Mouse (Mus musculus) adrenal gland, postnatal 10 days (tissue): Measurements from ENCODE around the gene Arhgap24. TPM values are rescaled to one million over a fixed set of nuclear protein-coding genes. Genes with fewer than 3 reads are reported as not detected.

Source experiments
- DNase-seq: peaks from one replicate; pipeline ENCODE4 v3.0.0; 2021; ENCODE audit warnings: mixed read lengths
- long read RNA-seq, 2 experiments: library from polyadenylated mRNA; stranded (forward); transcript quantifications; one replicate each; pipeline ENCODE4 v2.0.0; 2021
- total RNA-seq, 2 experiments: library from RNA; stranded (reverse); gene quantifications; 2 replicates each; pipeline ENCODE4 v1.2.3; 2021

Gene Arhgap24
- total RNA-seq, result 10 to 100 TPM; 16.0 to 17.7 TPM
- long read RNA-seq, experiment 1, partial matches to known transcripts, result 3 of 13 reads
- long read RNA-seq, experiment 1, other reads (novel, unspliced or antisense), result 2 of 13 reads
- long read RNA-seq, experiment 2, transcript Arhgap24-205 (8 exons, 2,853 nt), result minor isoform, 6 of 29 reads
- long read RNA-seq, experiment 2, transcript Arhgap24-204 (8 exons, 2,783 nt), result major isoform, 10 of 29 reads
- long read RNA-seq, experiment 2, transcript Arhgap24-203 (10 exons, 3,346 nt), result minor isoform, 6 of 29 reads
- long read RNA-seq, experiment 2, partial matches to known transcripts, result 2 of 29 reads
- long read RNA-seq, experiment 2, other reads (novel, unspliced or antisense), result 2 of 29 reads

DNA sequence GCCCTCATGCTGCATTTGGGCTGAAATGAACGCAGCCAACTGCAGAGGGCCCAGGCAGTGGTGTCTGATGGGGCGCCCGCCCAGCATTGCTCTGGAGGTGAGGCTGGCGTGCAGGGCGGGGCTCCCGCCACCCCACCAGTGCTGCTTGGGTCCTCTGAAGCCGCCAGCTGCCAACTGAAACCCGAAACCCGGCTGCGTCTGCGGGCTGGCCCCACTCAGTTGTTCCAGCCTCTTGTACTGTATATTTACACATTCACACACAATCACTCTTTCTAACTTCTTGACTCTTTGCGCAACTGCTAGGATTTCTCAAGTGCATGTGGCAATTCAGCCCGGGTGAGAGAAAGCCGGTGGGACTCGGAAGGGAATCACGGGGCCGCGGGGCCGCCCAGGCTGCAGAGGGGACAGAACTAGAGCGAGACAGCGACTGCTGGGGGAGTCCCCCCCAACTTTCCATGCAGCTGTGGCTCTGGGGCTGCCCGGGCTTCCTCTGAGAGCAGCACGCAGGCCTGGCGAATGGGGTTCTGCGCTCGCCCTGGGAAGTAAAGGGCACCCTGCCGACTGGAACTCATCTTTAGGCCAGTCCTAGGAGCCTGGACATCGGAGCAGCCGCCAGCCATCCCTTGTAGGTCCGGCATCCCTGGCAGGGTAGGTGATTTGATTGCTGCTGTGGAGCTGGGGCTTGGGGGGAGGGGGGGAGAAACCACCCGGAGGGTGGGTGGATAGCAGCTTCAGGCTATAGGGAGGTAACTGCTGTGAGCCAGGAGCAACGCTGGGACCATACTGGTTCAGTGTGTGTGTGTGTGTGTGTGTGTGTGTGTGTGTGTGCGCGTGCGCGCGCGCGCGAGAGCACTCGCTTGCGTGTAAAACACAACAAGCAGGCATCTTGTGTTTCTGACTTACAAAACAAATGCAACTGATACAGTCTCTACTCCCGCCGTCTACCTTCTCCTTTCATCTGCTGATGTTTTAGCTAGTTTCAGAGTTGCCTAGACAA, at the start of gene Arhgap24:
Arhgap24 (plus strand) TSS at position 177 of the 997 bp plus-strand sequence.
- peak; percentile 80 for DNase-seq

DNA sequence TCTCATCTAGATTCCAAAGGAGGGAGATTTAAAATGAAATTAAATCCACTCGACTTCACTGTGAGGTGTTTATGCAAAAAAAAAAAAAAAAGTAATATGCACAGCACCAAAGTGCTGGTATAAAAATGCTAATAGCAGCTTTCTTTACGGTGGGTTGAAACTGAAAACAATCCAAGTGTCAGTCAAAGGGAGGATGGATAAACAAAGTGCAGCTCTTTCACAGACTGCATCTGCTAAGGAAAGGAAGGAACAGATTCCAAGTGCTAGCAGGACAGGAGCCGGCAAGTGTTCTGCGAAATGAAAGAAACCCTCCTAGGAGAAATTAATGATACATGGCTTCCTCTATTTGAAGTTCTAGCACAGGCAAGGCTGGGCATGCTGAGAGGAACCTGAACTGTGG, 47.0 kb upstream of the Arhgap24 start:
- no peak for DNase-seq

DNA sequence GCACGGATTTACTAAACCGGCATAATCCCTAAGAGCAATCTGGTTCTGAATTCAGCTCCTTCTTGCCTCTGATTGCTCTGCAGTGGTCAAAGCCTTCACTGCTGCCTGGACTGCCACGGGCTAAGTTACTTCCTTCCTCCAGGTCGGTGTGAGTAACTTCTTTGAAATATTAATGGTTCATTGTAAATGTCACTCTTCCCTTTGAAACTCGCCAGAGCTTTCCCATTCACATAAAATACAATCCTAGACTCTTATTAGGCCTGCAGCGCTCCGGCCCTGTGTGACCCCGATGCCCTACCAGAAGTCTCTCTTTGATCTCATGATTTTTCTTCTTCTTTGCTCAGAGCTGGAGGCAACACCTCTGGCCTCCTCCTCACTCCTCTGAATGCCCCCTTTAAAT, 44.6 kb upstream of the Arhgap24 start:
- no peak for DNase-seq

DNA sequence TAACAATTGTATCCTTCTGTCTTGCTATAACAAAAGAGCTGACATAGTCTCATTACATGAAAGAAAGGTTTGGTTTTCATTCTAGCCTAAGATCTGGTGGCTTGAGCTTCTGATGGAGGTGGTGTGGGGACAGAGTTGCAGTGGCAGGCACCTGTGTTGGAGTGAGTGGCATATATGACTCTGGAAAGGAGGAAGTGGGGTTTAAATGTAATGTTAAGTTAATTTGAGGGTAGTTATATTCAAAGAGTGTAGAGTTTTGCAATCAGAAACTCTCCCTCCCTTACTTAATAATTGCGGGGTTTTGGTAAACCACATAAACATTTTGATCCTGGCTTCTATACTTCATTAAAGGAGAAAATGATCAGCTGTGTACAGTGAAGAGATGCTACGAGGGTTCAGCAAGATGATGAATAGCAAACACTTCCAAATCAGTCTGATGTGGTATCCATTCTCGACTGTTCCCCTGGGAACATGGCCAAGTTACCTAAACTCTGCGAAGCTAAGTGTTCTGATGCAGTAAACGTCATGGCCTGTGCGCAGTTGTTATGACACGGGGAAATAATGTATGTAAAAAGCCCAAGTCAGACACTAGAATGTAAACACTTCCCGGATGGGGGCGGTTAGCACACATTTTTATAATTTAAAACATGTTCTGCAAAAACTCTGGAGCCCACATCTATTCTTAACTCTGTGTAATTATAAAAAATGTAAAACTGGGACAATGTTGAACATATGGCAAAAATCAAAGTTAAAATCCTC, 41.9 kb upstream of the Arhgap24 start:
- DNase-seq, result no peak

- no peak for DNase-seq
Measured at GRCm38 (mm10) chr5:102447436-102447835, 33.8 kb upstream of the Arhgap24 start.

- no peak for DNase-seq
Measured at GRCm38 (mm10) chr5:102450897-102451296, 30.3 kb upstream of the Arhgap24 start.

DNA sequence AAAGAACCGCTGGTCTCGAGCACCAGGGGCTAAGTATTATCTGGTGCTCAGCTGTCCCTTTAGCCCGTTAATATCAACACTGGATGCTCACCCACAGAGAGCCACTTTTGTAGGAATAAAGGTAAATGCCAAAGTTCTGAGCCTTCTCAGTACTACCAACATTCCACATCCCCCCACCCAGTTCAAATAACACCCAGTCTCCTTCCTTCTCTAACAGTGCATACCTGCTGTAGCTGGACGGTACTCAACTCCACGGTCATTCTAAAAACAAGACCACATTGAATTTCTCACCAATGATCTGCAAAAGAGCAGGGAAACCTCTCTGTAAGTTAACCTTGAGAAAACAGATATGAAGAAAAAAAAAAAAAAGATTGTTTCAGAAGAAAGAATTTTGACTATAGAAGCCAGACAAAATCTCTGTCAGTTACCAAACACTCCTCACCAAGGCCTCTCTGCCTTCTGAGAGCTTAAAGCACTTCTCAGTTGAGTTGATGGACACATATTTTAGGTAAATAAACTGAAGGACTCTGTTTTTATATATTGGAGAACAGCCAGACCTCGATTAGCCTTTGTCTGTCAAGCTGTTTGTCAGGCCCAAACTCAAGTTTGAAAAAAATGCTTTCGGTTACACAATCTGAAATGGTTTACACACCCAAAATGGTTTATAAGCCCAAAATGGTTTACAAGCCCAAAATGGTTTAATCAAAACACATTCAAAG, 29.0 kb upstream of the Arhgap24 start:
- DNase-seq, result no peak

DNA sequence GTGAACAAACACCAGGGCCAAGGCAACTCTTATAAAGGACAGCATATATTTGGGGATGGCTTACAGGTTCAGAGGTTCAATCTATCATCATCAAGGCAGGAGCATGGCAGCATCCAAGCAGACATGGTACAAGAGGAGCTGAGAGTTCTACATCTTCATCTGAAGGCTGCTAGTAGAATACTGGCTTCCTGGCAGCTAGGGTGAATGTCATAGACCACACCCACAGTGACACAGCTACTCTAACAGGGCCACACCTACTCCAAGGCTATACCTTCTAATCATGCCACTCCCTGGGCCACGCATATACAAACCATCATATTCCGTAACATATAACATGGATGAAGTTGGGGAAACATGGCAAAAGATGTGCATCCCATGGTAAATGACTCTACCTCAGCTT, 27.9 kb upstream of the Arhgap24 start:
- DNase-seq, result no peak

DNA sequence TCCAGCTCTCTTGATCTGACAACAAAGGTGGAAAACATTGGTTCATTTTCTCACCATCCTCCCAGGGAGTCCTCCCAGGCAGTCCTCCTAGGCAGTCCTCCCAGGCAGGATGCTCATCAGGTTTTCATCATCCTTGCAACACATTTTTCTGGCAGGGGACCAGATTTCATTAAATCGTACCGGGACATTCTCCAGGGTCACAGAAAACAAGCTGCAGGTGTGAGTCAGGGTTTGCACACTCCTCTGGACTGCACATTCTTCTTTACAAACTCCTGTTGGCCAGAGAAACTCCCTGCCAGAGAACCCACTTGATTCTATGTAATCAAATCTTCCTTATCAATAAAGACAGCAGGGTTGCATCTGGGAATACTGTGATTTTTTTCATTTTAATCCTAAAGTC, 25.9 kb upstream of the Arhgap24 start:
- DNase-seq, result no peak

- DNase-seq, result peak; percentile 16
Measured at GRCm38 (mm10) chr5:102460452-102461197, 20.6 kb upstream of the Arhgap24 start.

- peak; percentile 40 for DNase-seq
Measured at GRCm38 (mm10) chr5:102462948-102463347, 18.2 kb upstream of the Arhgap24 start.

- no peak for DNase-seq
Measured at GRCm38 (mm10) chr5:102465372-102465771, 15.8 kb upstream of the Arhgap24 start.

- no peak for DNase-seq
Measured at GRCm38 (mm10) chr5:102468292-102468691, 12.9 kb upstream of the Arhgap24 start.

DNA sequence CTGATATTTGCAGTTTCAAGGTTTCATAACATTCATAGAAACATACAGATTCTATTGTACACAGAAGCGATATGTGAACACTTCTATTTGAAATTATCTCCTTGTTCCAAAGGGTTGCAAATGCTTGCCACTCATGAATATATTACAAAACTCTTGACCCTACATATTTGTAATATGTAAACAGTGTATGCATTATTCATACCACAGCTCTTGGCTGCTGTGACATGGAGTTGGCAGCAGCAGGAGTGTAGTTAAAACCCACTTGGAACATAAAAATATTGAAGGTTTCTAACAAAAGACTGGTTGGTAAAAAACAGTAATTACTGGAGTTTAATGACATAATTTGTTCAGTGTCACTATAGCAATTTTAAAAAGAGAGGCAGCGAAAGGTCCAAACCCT, 10.9 kb upstream of the Arhgap24 start:
- DNase-seq, result no peak

GRCm38 (mm10) chr5:102478076-102478475, 3.1 kb upstream of the Arhgap24 start:
- no peak for DNase-seq

DNA sequence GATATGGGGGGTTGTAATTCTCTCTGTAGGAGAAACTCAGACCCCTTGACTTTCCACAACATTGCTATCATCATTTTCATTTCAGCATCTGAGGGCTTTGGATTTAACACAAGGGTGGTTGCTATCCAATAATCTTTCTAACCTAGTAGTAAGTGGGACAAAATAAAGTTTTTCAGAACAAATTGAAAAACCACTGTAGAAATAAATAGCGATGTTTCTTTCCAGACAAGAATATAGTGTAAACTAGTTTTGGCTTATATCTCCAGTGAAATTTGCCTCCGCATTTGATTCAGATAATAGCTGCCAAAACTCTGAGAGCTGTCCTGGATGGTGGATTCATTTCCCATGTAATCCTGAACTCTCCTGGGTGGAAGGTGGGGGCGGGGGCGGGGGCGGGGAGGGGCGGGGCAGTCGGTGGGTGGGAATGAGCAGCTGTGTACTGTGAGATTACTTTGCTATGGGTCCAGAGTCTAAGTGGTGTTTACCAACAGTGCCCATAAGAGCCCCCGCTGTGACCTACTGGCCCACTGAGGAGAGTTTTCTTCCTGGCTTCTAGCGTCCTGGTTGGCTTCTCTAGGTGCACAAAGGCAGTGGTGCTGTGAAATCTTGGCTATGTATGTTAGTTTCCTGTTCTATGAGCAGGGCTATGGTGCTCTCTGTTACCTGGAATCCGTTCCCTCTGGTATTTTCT, 2.2 kb downstream of the Arhgap24 start:
- no peak for DNase-seq

- DNase-seq, result no peak
Measured at GRCm38 (mm10) chr5:102491554-102491953, 10.4 kb downstream of the Arhgap24 start.

DNA sequence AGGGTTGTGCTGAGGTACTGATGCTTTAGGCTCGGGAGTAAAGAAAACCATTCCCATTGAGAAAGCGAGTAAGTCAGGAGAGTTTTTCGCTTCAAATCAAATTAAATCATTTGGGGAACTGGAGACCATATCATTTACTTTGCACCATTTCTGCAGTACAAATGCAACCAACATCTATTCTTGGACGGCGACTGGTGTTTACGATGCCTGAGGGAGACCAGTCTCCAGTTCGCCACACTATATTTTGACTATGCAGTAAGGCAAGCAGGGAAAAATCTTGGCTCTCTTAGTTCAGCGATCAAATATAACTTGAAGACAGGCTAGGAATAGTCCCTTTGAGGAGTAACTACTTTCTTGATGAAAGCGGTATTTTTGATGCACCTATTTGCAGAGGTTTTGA, 11.0 kb downstream of the Arhgap24 start:
- no peak for DNase-seq

- DNase-seq, result no peak
Measured at GRCm38 (mm10) chr5:102494827-102495226, 13.6 kb downstream of the Arhgap24 start.

GRCm38 (mm10) chr5:102497205-102497604, 16.0 kb downstream of the Arhgap24 start:
- DNase-seq, result no peak
